Mouse (Mus musculus) intestine, embryonic 15.5 days (tissue): ENCODE measurements around the gene Mapkapk3. TPM values are rescaled to one million over a fixed set of nuclear protein-coding genes. Genes with fewer than 3 reads are reported as not detected.
"Not testable (repeated sequence)": the region's sequence is repeated elsewhere in the genome, so short reads cannot be mapped to it uniquely, and the experiment has no call there.

Experiments used
- ATAC-seq: fragments of 200-750 bp; cut with Nextera tagmentation; 2 replicates; pipeline ENCODE4 v1.8.0; 2017; ENCODE audit warnings: moderate TSS enrichment, moderate library complexity
- H3K27ac ChIP-seq: fragments of 300-500 bp; sonication (generic); 2 replicates; pipeline ENCODE4 v1.5.1; 2015; ENCODE audit warnings: mild to moderate bottlenecking, inconsistent platforms
- H3K27me3 ChIP-seq: fragments of 300-500 bp; sonication (generic); replicated peaks from 2 replicates; pipeline ENCODE4 v1.6.1; 2015; ENCODE audit warnings: inconsistent platforms
- H3K36me3 ChIP-seq: fragments of 300-500 bp; sonication (generic); 2 replicates; pipeline ENCODE4 v1.6.1; 2015; ENCODE audit warnings: inconsistent platforms
- H3K4me1 ChIP-seq: fragments of 300-500 bp; sonication (generic); replicated peaks from 2 replicates; pipeline ENCODE4 v1.6.1; 2015; ENCODE audit warnings: inconsistent platforms
- H3K4me2 ChIP-seq: fragments of 300-500 bp; sonication (generic); replicated peaks from 2 replicates; pipeline ENCODE4 v1.6.1; 2015; ENCODE audit warnings: mild to moderate bottlenecking, inconsistent platforms
- H3K4me3 ChIP-seq: fragments of 300-500 bp; sonication (generic); replicated peaks from 2 replicates; pipeline ENCODE4 v1.5.1; 2015; ENCODE audit warnings: inconsistent platforms
- H3K9ac ChIP-seq: fragments of 300-500 bp; sonication (generic); 2 replicates; pipeline ENCODE4 v1.6.1; 2015; ENCODE audit warnings: inconsistent platforms
- H3K9me3 ChIP-seq: fragments of 300-500 bp; sonication (generic); 2 replicates; pipeline ENCODE4 v1.6.1; 2016; ENCODE audit warnings: inconsistent platforms
- WGBS: fragments of 180-500 bp; shearing (Covaris S2); methylation state at CpG from one replicate; pipeline ENCODE4 v1.1.7; 2015; 5-methylcytosine and 5-hydroxymethylcytosine counted together
- polyA plus RNA-seq: library from polyadenylated mRNA; unstranded; fragments of >200 nt; fragmentation: Nextera tagmentation; extraction: Ambion mirVana; gene quantifications from 2 replicates; pipeline ENCODE4 v1.2.1, GENCODE M21; 2015

The Mapkapk3 gene
- polyA plus RNA-seq, 1 experiment from 2014 or later: 34.8 TPM

GRCm38 (mm10) chr9:107323558-107323957 lies 33.9 kb upstream of the Mapkapk3 start:
- Histone ChIP-seq H3K27me3 (no peaks in the 10 kb centered on the region), H3K36me3 (no peaks in the 10 kb centered on the region), H3K9ac (no peak overlapping the region), H3K9me3 (no peaks in the 10 kb centered on the region), H3K4me3 (no peak overlapping the region), H3K27ac (no peak overlapping the region), H3K4me1 (peaks cover 3% of the 10 kb centered on the region; the same call in 1 of the 2 replicates), H3K4me2 (no peak overlapping the region)
- ATAC-seq: peak; percentile 21; the same call in 1 of the 2 replicates
- WGBS: 73% methylated on average over 6 of the region's 6 CpGs

GRCm38 (mm10) chr9:107322461-107323050 lies 32.9 kb upstream of the Mapkapk3 start:
- WGBS: 65% methylated on average over 8 of the region's 8 CpGs
- no peaks in the 10 kb centered on the region for H3K27me3 ChIP-seq

GRCm38 (mm10) chr9:107315791-107316190 lies 26.1 kb upstream of the Mapkapk3 start:
- Histone ChIP-seq H3K9me3 (no peaks in the 10 kb centered on the region), H3K4me2 (no peak overlapping the region), H3K36me3 (no peaks in the 10 kb centered on the region), H3K4me3 (no peak overlapping the region), H3K27me3 (no peaks in the 10 kb centered on the region), H3K9ac (no peak overlapping the region), H3K27ac (no peak overlapping the region), H3K4me1 (peaks cover 9% of the 10 kb centered on the region)
- no peak for ATAC-seq
- WGBS: 80% methylated on average over 2 of the region's 2 CpGs

More at GRCm38 (mm10) chr9:107322461-107323050, 32.9 kb upstream of the Mapkapk3 start:
- no peak overlapping the region for H3K27ac ChIP-seq
- H3K4me2 ChIP-seq: no peak overlapping the region
- H3K9me3 ChIP-seq: no peaks in the 10 kb centered on the region
- ATAC-seq: 0 out of 2 replicates have a peak, but pooled peaks have one; percentile 16
- no peak overlapping the region for H3K9ac ChIP-seq
- peaks cover 3% of the 10 kb centered on the region; the same call in 1 of the 2 replicates for H3K4me1 ChIP-seq
- H3K4me3 ChIP-seq: no peak overlapping the region
- H3K36me3 ChIP-seq: no peaks in the 10 kb centered on the region

- 72% methylated on average over 3 of the region's 3 CpGs for WGBS
- Histone ChIP-seq H3K36me3 (no peaks in the 10 kb centered on the region), H3K9ac (no peak overlapping the region), H3K4me1 (peaks cover 10% of the 10 kb centered on the region), H3K27ac (no peak overlapping the region), H3K4me3 (no peak overlapping the region), H3K27me3 (no peaks in the 10 kb centered on the region), H3K9me3 (no peaks in the 10 kb centered on the region), H3K4me2 (no peak overlapping the region)
- ATAC-seq: no peak
Observed at GRCm38 (mm10) chr9:107313926-107314325, 24.2 kb upstream of the Mapkapk3 start.

- Histone ChIP-seq H3K4me3 (no peak overlapping the region), H3K4me1 (peaks cover 18% of the 10 kb centered on the region), H3K9me3 (no peaks in the 10 kb centered on the region), H3K9ac (no peak overlapping the region), H3K27me3 (no peaks in the 10 kb centered on the region), H3K27ac (no peak overlapping the region), H3K4me2 (0 out of 2 replicates have a peak overlapping the region, but pooled peaks have one; percentile 6), H3K36me3 (no peaks in the 10 kb centered on the region)
- ATAC-seq: peak; percentile 56
- WGBS: 50% methylated on average over 10 of the region's 10 CpGs
Observed at GRCm38 (mm10) chr9:107312811-107313584, 23.3 kb upstream of the Mapkapk3 start.

- Histone ChIP-seq H3K9me3 (no peaks in the 10 kb centered on the region), H3K4me2 (no peak overlapping the region), H3K27me3 (no peaks in the 10 kb centered on the region), H3K36me3 (no peaks in the 10 kb centered on the region), H3K4me1 (peaks cover 39% of the 10 kb centered on the region), H3K27ac (no peak overlapping the region), H3K4me3 (no peak overlapping the region), H3K9ac (no peak overlapping the region)
- no peak for ATAC-seq
- whole genome bisulfite sequencing: 74% methylated on average over 5 of the region's 5 CpGs
Observed at GRCm38 (mm10) chr9:107309600-107309999, 19.9 kb upstream of the Mapkapk3 start.

GRCm38 (mm10) chr9:107309171-107309570 lies 19.5 kb upstream of the Mapkapk3 start:
- no peak for ATAC-seq
- no peak overlapping the region for H3K9ac ChIP-seq
- no peak overlapping the region for H3K4me2 ChIP-seq
- H3K9me3 ChIP-seq: no peaks in the 10 kb centered on the region
- H3K4me1 ChIP-seq: peaks cover 41% of the 10 kb centered on the region
- no peak overlapping the region for H3K4me3 ChIP-seq
- H3K36me3 ChIP-seq: no peaks in the 10 kb centered on the region
- 79% methylated on average over 9 of the region's 9 CpGs for WGBS
- H3K27me3 ChIP-seq: no peaks in the 10 kb centered on the region
- H3K27ac ChIP-seq: no peak overlapping the region

GRCm38 (mm10) chr9:107308346-107309000 lies 18.8 kb upstream of the Mapkapk3 start:
- 0 out of 2 replicates have a peak overlapping the region, but pooled peaks have one; percentile 35 for H3K4me2 ChIP-seq
- H3K27ac ChIP-seq: peak overlapping the region; percentile 73; the same call in 1 of the 2 replicates
- H3K36me3 ChIP-seq: no peaks in the 10 kb centered on the region
- peaks cover 41% of the 10 kb centered on the region for H3K4me1 ChIP-seq
- ATAC-seq: peak; percentile 3; the same call in 1 of the 2 replicates
- no peaks in the 10 kb centered on the region for H3K9me3 ChIP-seq
- no peaks in the 10 kb centered on the region for H3K27me3 ChIP-seq
- no peak overlapping the region for H3K9ac ChIP-seq
- H3K4me3 ChIP-seq: no peak overlapping the region
- WGBS: 85% methylated on average over 9 of the region's 9 CpGs

GRCm38 (mm10) chr9:107307886-107308285 lies 18.2 kb upstream of the Mapkapk3 start:
- WGBS: 32% methylated on average over 12 of the region's 12 CpGs
- H3K9ac ChIP-seq: no peak overlapping the region

GRCm38 (mm10) chr9:107307099-107307872 lies 17.6 kb upstream of the Mapkapk3 start:
- WGBS: 69% methylated on average over 11 of the region's 11 CpGs
- Histone ChIP-seq H3K9me3 (no peaks in the 10 kb centered on the region), H3K9ac (no peak overlapping the region), H3K4me1 (peaks cover 32% of the 10 kb centered on the region), H3K27me3 (no peaks in the 10 kb centered on the region), H3K4me3 (no peak overlapping the region), H3K4me2 (peak overlapping the region; percentile 35), H3K36me3 (no peaks in the 10 kb centered on the region), H3K27ac (peak overlapping the region; percentile 73)
- peak; percentile 44 for ATAC-seq

More at GRCm38 (mm10) chr9:107307886-107308285, 18.2 kb upstream of the Mapkapk3 start:
- Histone ChIP-seq H3K4me3 (no peak overlapping the region), H3K27me3 (no peaks in the 10 kb centered on the region), H3K4me1 (peaks cover 38% of the 10 kb centered on the region), H3K36me3 (no peaks in the 10 kb centered on the region), H3K9me3 (no peaks in the 10 kb centered on the region), H3K27ac (peak overlapping the region; percentile 73), H3K4me2 (peak overlapping the region; percentile 35)
- ATAC-seq: peak; percentile 80

GRCm38 (mm10) chr9:107306673-107307072 lies 17.0 kb upstream of the Mapkapk3 start:
- H3K27ac ChIP-seq: 0 out of 2 replicates have a peak overlapping the region, but pooled peaks have one; percentile 73

More at GRCm38 (mm10) chr9:107306673-107307072, 17.0 kb upstream of the Mapkapk3 start:
- H3K4me2 ChIP-seq, ATAC-seq, H3K27me3 ChIP-seq, H3K9ac ChIP-seq, H3K4me3 ChIP-seq, H3K9me3 ChIP-seq, H3K36me3 ChIP-seq: not testable (repeated sequence)
- WGBS: 96% methylated on average over 1 of the region's 1 CpGs
- peaks cover 32% of the 10 kb centered on the region for H3K4me1 ChIP-seq
